Mouse (Mus musculus) erythroid progenitor cell, adult 5-6 weeks (primary cell): ENCODE measurements at regions not wholly inside any gene's neighbourhood (a gene's known extent, or its start where the extent isn't known, plus 50 kb on each side); places are given as distances from the start of the nearest gene placed in this dataset.

Source experiments
- ATAC-seq: replicated peaks from 2 replicates; pipeline ENCODE4 v1.8.0; 2016; ENCODE audit warnings: moderate number of reproducible peaks, mild to moderate bottlenecking, moderate TSS enrichment, inconsistent platforms; ENCODE audit not compliant: poor library complexity, low FRiP score, severe bottlenecking

GRCm38 (mm10) chr3:37989992-37990391 is 265.7 kb upstream of the Gm5148 start:
- no peak for ATAC-seq

GRCm38 (mm10) chr3:37987775-37988505 is 263.6 kb upstream of the Gm5148 start:
- no peak for ATAC-seq

- ATAC-seq: no peak
Observed at GRCm38 (mm10) chr3:37987007-37987774, 262.9 kb upstream of the Gm5148 start.

DNA sequence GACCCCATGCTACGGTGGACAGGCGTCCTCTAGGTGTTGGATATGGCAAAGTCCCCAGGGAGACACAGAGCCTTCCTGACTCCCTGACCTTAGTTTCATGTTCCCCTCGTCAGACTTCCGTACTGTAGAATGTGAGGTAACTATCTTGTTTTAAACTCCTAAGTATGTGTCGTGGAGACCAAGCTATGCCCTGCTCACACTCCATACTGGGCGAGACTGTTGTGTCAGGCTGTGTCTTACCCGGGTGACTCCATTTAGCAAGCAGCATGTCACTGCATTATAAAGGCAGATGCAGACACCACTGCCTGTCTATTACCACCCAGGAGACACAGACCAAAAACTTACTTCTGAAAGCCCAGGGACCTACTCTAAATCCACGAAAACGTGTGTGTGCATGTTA is 260.4 kb upstream of the Gm5148 start:
- ATAC-seq: no peak

GRCm38 (mm10) chr3:37981481-37982180 is 257.3 kb upstream of the Gm5148 start:
- no peak for ATAC-seq

- ATAC-seq: no peak
Observed at GRCm38 (mm10) chr3:37979871-37980270, 255.6 kb upstream of the Gm5148 start.

GRCm38 (mm10) chr3:37978481-37978880 is 254.2 kb upstream of the Gm5148 start:
- ATAC-seq: no peak

GRCm38 (mm10) chr3:37977453-37977852 is 253.2 kb upstream of the Gm5148 start:
- ATAC-seq: no peak

- no peak for ATAC-seq
Observed at GRCm38 (mm10) chr3:37976566-37976965, 252.3 kb upstream of the Gm5148 start.

GRCm38 (mm10) chr3:37975194-37975756 is 251.0 kb upstream of the Gm5148 start:
- no peak for ATAC-seq

GRCm38 (mm10) chr3:37972931-37973330 is 248.6 kb upstream of the Gm5148 start:
- no peak for ATAC-seq

DNA sequence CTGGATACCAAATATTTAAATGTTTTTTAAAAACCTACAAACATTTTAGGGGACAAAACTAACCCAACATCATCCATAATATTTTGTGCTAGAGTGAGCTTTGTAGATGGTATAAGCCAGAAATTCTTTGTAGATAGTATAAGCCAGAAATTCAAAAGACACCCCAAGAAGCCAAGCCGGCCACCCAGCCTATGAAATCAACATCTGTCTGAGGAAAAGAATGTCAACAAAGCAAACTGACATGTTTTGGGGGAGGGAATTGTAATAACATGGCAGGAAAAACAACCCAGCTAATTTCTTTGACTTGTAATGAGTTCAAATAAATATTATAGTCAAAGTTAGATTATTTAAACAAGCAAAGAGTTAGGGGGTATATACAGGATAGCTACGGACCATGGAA is 246.9 kb upstream of the Gm5148 start:
- no peak for ATAC-seq

GRCm38 (mm10) chr3:37968654-37969053 is 244.4 kb upstream of the Gm5148 start:
- ATAC-seq: no peak

DNA sequence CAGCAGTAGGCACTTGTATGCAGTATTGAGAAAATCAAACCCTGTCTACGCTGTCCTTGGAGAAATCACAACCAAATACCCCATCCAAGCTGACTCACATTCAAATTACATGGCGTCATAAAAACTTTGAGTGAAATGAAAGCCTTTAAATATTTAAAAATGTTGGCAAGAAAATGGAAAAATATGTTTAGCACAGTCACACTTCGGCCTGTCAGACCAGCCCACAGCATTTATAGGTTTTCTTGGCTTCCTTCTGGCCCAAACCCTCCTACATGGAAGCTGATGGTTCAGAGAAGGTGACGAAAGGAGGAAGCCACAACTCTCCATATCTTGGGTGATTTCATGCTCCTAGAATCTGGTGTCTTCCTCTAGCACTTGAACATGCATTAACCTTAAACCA is 240.9 kb upstream of the Gm5148 start:
- no peak for ATAC-seq

DNA sequence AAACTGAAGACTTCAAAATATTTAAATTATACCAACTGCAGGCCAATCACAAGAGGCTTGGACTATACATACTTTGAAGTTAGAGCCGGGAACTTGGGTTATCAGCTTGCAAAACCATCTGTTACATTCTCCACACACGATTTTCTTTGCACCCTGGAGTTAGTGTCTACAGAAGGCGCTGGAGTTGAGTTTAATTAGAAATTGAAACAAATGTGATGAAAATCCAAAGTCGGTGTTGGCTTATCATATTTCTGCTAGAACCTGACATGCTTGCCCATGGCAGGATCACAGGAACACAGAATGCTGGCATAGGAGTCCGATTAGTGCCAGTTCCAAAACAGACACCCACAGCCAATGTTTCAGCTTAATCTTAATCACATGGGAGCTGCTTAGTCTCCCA is 239.8 kb upstream of the Gm5148 start:
- no peak for ATAC-seq

DNA sequence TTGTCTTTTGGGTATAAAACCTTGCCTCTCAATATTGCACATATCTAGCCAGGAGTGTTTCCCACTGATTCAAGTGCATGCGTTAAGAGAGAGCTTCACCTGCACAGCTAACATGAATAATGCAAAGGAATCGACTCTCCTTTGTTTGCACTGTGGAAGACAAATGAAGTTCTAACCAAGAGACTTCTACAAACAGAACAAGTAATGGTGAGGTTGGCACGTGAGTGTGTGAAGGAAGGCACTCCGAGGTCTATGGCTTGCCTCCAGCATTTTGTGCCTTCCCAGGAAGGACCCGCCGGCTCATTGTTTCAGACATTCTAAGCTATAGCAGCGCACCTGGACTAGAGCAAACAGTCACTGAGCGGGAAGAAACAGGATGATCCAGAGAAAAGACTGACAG is 238.5 kb upstream of the Gm5148 start:
- ATAC-seq: no peak

DNA sequence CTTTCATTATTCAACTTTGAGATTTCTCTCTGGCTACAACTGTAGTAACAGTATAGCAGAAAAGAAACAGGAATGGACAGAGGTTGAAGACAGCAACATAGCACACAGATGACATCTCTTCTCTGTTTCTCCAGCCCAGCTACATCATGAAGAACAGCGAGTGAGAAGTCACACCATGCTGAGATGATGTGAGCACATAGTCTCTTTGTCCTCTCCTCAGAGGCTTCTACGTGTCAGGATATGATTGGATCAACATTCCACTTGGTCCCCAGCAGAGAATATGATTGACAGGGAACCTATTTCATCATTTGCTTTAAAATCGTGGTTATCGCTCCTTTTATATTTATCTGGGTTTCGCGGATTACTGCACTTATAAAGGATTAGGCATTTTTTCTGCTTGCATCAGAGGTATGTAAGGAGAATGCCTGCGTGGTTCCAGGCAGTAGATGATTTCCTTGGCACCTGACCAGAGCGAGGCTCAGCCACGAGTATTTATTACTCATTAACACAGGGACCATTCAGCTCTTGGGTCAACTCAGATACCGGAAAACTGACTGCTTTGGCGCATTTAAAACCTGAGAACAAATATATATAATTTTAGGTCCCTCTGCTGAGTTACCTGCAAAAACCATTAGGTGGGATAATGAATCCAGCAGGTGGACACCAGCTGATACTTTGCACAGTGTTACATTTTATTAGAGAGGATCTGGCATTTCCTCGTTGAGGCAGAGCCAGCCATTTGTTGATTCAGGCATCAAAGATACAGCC is 237.9 kb upstream of the Gm5148 start:
- no peak for ATAC-seq

GRCm38 (mm10) chr3:37958361-37958978 is 234.2 kb upstream of the Gm5148 start:
- ATAC-seq: no peak

GRCm38 (mm10) chr3:37956543-37956942 is 232.3 kb upstream of the Gm5148 start:
- no peak for ATAC-seq
